Mouse (Mus musculus) embryonic facial prominence, embryonic 12.5 days (tissue): ENCODE measurements around the gene Cckbr. TPM values are rescaled to one million over a fixed set of nuclear protein-coding genes. Genes with fewer than 3 reads are reported as not detected.

ENCODE experiments used
- ATAC-seq: fragments of 200-750 bp; cut with Nextera tagmentation; 2 replicates; pipeline ENCODE4 v1.8.0; 2017; ENCODE audit not compliant: insufficient number of reproducible peaks, insufficient read depth, low FRiP score, low TSS enrichment
- H3K27ac ChIP-seq: fragments of 300-500 bp; sonication (generic); 2 replicates; pipeline ENCODE4 v1.5.1; 2016; ENCODE audit warnings: mild to moderate bottlenecking
- H3K27me3 ChIP-seq: fragments of 300-500 bp; sonication (generic); 2 replicates; pipeline ENCODE4 v1.6.1; 2016; ENCODE audit warnings: mild to moderate bottlenecking, moderate library complexity
- H3K36me3 ChIP-seq: fragments of 300-500 bp; sonication (generic); 2 replicates; pipeline ENCODE4 v1.6.1; 2016; ENCODE audit warnings: mild to moderate bottlenecking
- H3K4me1 ChIP-seq: fragments of 300-500 bp; sonication (generic); 2 replicates; pipeline ENCODE4 v1.6.1; 2016
- H3K4me2 ChIP-seq: fragments of 300-500 bp; sonication (generic); replicated peaks from 2 replicates; pipeline ENCODE4 v1.6.1; 2016; ENCODE audit warnings: mild to moderate bottlenecking, moderate library complexity
- H3K4me3 ChIP-seq: fragments of 300-500 bp; sonication (generic); 2 replicates; pipeline ENCODE4 v1.5.1; 2016; ENCODE audit warnings: mild to moderate bottlenecking
- H3K9ac ChIP-seq: fragments of 300-500 bp; sonication (generic); 2 replicates; pipeline ENCODE4 v1.6.1; 2016; ENCODE audit warnings: mild to moderate bottlenecking, moderate library complexity
- H3K9me3 ChIP-seq: fragments of 300-500 bp; sonication (generic); 2 replicates; pipeline ENCODE4 v1.6.1; 2016; ENCODE audit warnings: mild to moderate bottlenecking, moderate library complexity
- WGBS: fragments of 180-500 bp; shearing (Covaris S2); methylation state at CpG from one replicate; pipeline ENCODE4 v1.1.7; 2016; 5-methylcytosine and 5-hydroxymethylcytosine counted together
- polyA plus RNA-seq: library from polyadenylated mRNA; unstranded; fragments of >200 nt; fragmentation: Nextera tagmentation; extraction: Ambion mirVana; gene quantifications from 2 replicates; pipeline ENCODE4 v1.2.1, GENCODE M21; 2016

Gene Cckbr
- polyA plus RNA-seq, 1 experiment from 2014 or later, result 0.47 TPM

- Histone ChIP-seq H3K9me3 (no peaks in the 10 kb centered on the region), H3K4me2 (no peak overlapping the region), H3K4me3 (no peak overlapping the region), H3K36me3 (no peaks in the 10 kb centered on the region), H3K9ac (no peak overlapping the region), H3K27ac (no peak overlapping the region), H3K4me1 (no peaks in the 10 kb centered on the region), H3K27me3 (no peaks in the 10 kb centered on the region)
- WGBS, result 72% methylated on average over 4 of the region's 4 CpGs
- ATAC-seq, result no peak
Observed at GRCm38 (mm10) chr7:105507257-105507656, 81.7 kb downstream of the Cckbr start.

GRCm38 (mm10) chr7:105510143-105510542 is 84.6 kb downstream of the Cckbr start:
- Histone ChIP-seq H3K27me3 (no peaks in the 10 kb centered on the region), H3K4me2 (no peak overlapping the region), H3K4me1 (no peaks in the 10 kb centered on the region), H3K36me3 (no peaks in the 10 kb centered on the region), H3K27ac (no peak overlapping the region), H3K9me3 (no peaks in the 10 kb centered on the region), H3K9ac (no peak overlapping the region), H3K4me3 (no peak overlapping the region)
- ATAC-seq, result no peak
- WGBS, result 81% methylated on average over 5 of the region's 5 CpGs

- no peak for ATAC-seq
- Histone ChIP-seq H3K4me1 (no peaks in the 10 kb centered on the region), H3K27ac (no peak overlapping the region), H3K4me2 (no peak overlapping the region), H3K9me3 (no peaks in the 10 kb centered on the region), H3K27me3 (no peaks in the 10 kb centered on the region), H3K4me3 (no peak overlapping the region), H3K9ac (no peak overlapping the region), H3K36me3 (no peaks in the 10 kb centered on the region)
- WGBS, result 53% methylated on average over 5 of the region's 5 CpGs
Observed at GRCm38 (mm10) chr7:105513845-105514291, 88.3 kb downstream of the Cckbr start.

GRCm38 (mm10) chr7:105514561-105514960 is 89.0 kb downstream of the Cckbr start:
- Histone ChIP-seq H3K4me3 (no peak overlapping the region), H3K27me3 (no peaks in the 10 kb centered on the region), H3K9me3 (no peaks in the 10 kb centered on the region), H3K4me1 (no peaks in the 10 kb centered on the region), H3K27ac (no peak overlapping the region), H3K9ac (no peak overlapping the region), H3K36me3 (no peaks in the 10 kb centered on the region), H3K4me2 (no peak overlapping the region)
- ATAC-seq, result no peak
- 76% methylated on average over 5 of the region's 5 CpGs for WGBS

GRCm38 (mm10) chr7:105515178-105515577 is 89.6 kb downstream of the Cckbr start:
- WGBS, result 12% methylated on average over 5 of the region's 5 CpGs

GRCm38 (mm10) chr7:105516669-105517360 is 91.3 kb downstream of the Cckbr start:
- 30% methylated on average over 9 of the region's 9 CpGs for WGBS
- H3K4me1 ChIP-seq, result no peaks in the 10 kb centered on the region
- ATAC-seq, result no peak

More at GRCm38 (mm10) chr7:105515178-105515577, 89.6 kb downstream of the Cckbr start:
- Histone ChIP-seq H3K27ac (no peak overlapping the region), H3K9ac (no peak overlapping the region), H3K4me2 (no peak overlapping the region), H3K4me3 (no peak overlapping the region), H3K27me3 (no peaks in the 10 kb centered on the region), H3K4me1 (no peaks in the 10 kb centered on the region), H3K9me3 (no peaks in the 10 kb centered on the region), H3K36me3 (no peaks in the 10 kb centered on the region)
- ATAC-seq, result no peak

GRCm38 (mm10) chr7:105519336-105519735 is 93.8 kb downstream of the Cckbr start:
- Histone ChIP-seq H3K27me3 (no peaks in the 10 kb centered on the region), H3K36me3 (no peaks in the 10 kb centered on the region), H3K9me3 (no peaks in the 10 kb centered on the region), H3K9ac (no peak overlapping the region), H3K4me3 (no peak overlapping the region), H3K4me2 (no peak overlapping the region), H3K4me1 (no peaks in the 10 kb centered on the region), H3K27ac (no peak overlapping the region)
- WGBS, result 75% methylated on average over 11 of the region's 11 CpGs
- ATAC-seq, result no peak

More at GRCm38 (mm10) chr7:105516669-105517360, 91.3 kb downstream of the Cckbr start:
- no peaks in the 10 kb centered on the region for H3K27me3 ChIP-seq
- no peak overlapping the region for H3K9ac ChIP-seq
- no peaks in the 10 kb centered on the region for H3K36me3 ChIP-seq
- H3K4me2 ChIP-seq, result no peak overlapping the region
- no peak overlapping the region for H3K4me3 ChIP-seq
- no peaks in the 10 kb centered on the region for H3K9me3 ChIP-seq
- H3K27ac ChIP-seq, result no peak overlapping the region

- Histone ChIP-seq H3K4me3 (no peak overlapping the region), H3K9me3 (no peaks in the 10 kb centered on the region), H3K9ac (no peak overlapping the region), H3K36me3 (no peaks in the 10 kb centered on the region), H3K4me1 (no peaks in the 10 kb centered on the region), H3K4me2 (no peak overlapping the region), H3K27ac (no peak overlapping the region), H3K27me3 (no peaks in the 10 kb centered on the region)
- WGBS, result 71% methylated on average over 2 of the region's 2 CpGs
- no peak for ATAC-seq
Observed at GRCm38 (mm10) chr7:105519771-105520170, 94.2 kb downstream of the Cckbr start.

- H3K9me3 ChIP-seq, result no peaks in the 10 kb centered on the region
- H3K4me2 ChIP-seq, result no peak overlapping the region
- H3K9ac ChIP-seq, result no peak overlapping the region
- ATAC-seq, result no peak
- no peaks in the 10 kb centered on the region for H3K4me1 ChIP-seq
- no peaks in the 10 kb centered on the region for H3K36me3 ChIP-seq
- no peak overlapping the region for H3K4me3 ChIP-seq
- no peaks in the 10 kb centered on the region for H3K27me3 ChIP-seq
- no peak overlapping the region for H3K27ac ChIP-seq
- WGBS, result 15% methylated on average over 6 of the region's 6 CpGs
Observed at GRCm38 (mm10) chr7:105520201-105520600, 94.7 kb downstream of the Cckbr start.

Other genes starting within 250 kb of the Cckbr start
- gene Olfr685, start 239.7 kb upstream of the Cckbr start, polyA plus RNA-seq, result not detected in 2 replicates
- not detected in 2 replicates for gene Olfr686, start 218.2 kb upstream of the Cckbr start, polyA plus RNA-seq
- not detected in 2 replicates for gene Olfr688, start 137.6 kb upstream of the Cckbr start, polyA plus RNA-seq
- gene Olfr689, start 114.6 kb upstream of the Cckbr start, polyA plus RNA-seq, result not detected in 2 replicates
- gene Olfr690, start 91.6 kb upstream of the Cckbr start, polyA plus RNA-seq, result not detected in 2 replicates
- gene Olfr691, start 83.5 kb upstream of the Cckbr start, polyA plus RNA-seq, result not detected in 2 replicates
- not detected in 2 replicates for gene Olfr692, start 57.5 kb upstream of the Cckbr start, polyA plus RNA-seq
- gene Gm5901, start 50.7 kb upstream of the Cckbr start, polyA plus RNA-seq, result not detected in 2 replicates
- gene Fam160a2, start 25.7 kb upstream of the Cckbr start, polyA plus RNA-seq, result 46.1 and 47.6 TPM in 2 replicates
- gene Cnga4, start 21.2 kb upstream of the Cckbr start, polyA plus RNA-seq, result 0.08 TPM in 1 of 2 replicates, not detected in the other
- gene Cavin3, start 56.6 kb downstream of the Cckbr start, polyA plus RNA-seq, result 36.7 and 40.0 TPM in 2 replicates
- gene Smpd1, start 128.6 kb downstream of the Cckbr start, polyA plus RNA-seq, result 40.8 and 41.4 TPM in 2 replicates
- gene Apbb1, start 155.9 kb downstream of the Cckbr start, polyA plus RNA-seq, result 77.5 and 84.7 TPM in 2 replicates
- 0.52 and 0.59 TPM in 2 replicates for gene Hpx, start 174.4 kb downstream of the Cckbr start, polyA plus RNA-seq
- gene Trim3, start 207.8 kb downstream of the Cckbr start, polyA plus RNA-seq, result 44.0 and 45.9 TPM in 2 replicates
- 154 and 170 TPM in 2 replicates for gene Timm10b, start 214.3 kb downstream of the Cckbr start, polyA plus RNA-seq
- gene Arfip2, start 214.7 kb downstream of the Cckbr start, polyA plus RNA-seq, result 75.0 and 85.3 TPM in 2 replicates
- gene Gm45799, start 214.8 kb downstream of the Cckbr start, polyA plus RNA-seq, result 4.5 and 18.1 TPM in 2 replicates
- 1.0 and 1.5 TPM in 2 replicates for gene Dnhd1, start 225.1 kb downstream of the Cckbr start, polyA plus RNA-seq